Mouse (Mus musculus) brain, embryonic 18.5 days (tissue): Measurements from ENCODE around the gene Ccl11.

Experiments used
- DNase-seq: peaks from one replicate; pipeline ENCODE4 v3.0.0-alpha.2; 2012; ENCODE audit warnings: low read depth, low spot score

Ccl11 gene

GRCm38 (mm10) chr11:82047746-82048415, 9.7 kb upstream of the Ccl11 start:
- DNase-seq, result no peak

GRCm38 (mm10) chr11:82053849-82054248, 3.8 kb upstream of the Ccl11 start:
- DNase-seq, result no peak

GRCm38 (mm10) chr11:82062226-82062625, 4.6 kb downstream of the Ccl11 start:
- no peak for DNase-seq

GRCm38 (mm10) chr11:82063454-82063853, 5.8 kb downstream of the Ccl11 start:
- no peak for DNase-seq

GRCm38 (mm10) chr11:82066953-82067571, 9.4 kb downstream of the Ccl11 start:
- no peak for DNase-seq

GRCm38 (mm10) chr11:82071076-82071475, 13.5 kb downstream of the Ccl11 start:
- DNase-seq, result no peak

GRCm38 (mm10) chr11:82072374-82072773, 14.8 kb downstream of the Ccl11 start:
- no peak for DNase-seq

GRCm38 (mm10) chr11:82072984-82073383, 15.4 kb downstream of the Ccl11 start:
- DNase-seq, result no peak

GRCm38 (mm10) chr11:82073686-82074085, 16.1 kb downstream of the Ccl11 start:
- DNase-seq, result no peak

- DNase-seq, result no peak
Measured at GRCm38 (mm10) chr11:82077031-82077430, 19.4 kb downstream of the Ccl11 start.

GRCm38 (mm10) chr11:82078136-82078730, 20.6 kb downstream of the Ccl11 start:
- DNase-seq, result no peak

- DNase-seq, result no peak
Measured at GRCm38 (mm10) chr11:82080865-82081264, 23.2 kb downstream of the Ccl11 start.

GRCm38 (mm10) chr11:82084360-82084759, 26.7 kb downstream of the Ccl11 start:
- no peak for DNase-seq

GRCm38 (mm10) chr11:82099511-82100323, 42.1 kb downstream of the Ccl11 start:
- no peak for DNase-seq

- DNase-seq, result no peak
Measured at GRCm38 (mm10) chr11:82101087-82101486, 43.5 kb downstream of the Ccl11 start.

- DNase-seq, result no peak
Measured at GRCm38 (mm10) chr11:82101529-82101928, 43.9 kb downstream of the Ccl11 start, which contains the start of gene Ccl12. Gene Ccl12 (plus strand): TSS chr11:82101845.

- DNase-seq, result no peak
Measured at GRCm38 (mm10) chr11:82109611-82110010, 52.0 kb downstream of the Ccl11 start.

- no peak for DNase-seq
Measured at GRCm38 (mm10) chr11:82110372-82111248, 53.0 kb downstream of the Ccl11 start.
